Mouse (Mus musculus): ENCODE results near the gene Matn1.

Matn1 gene

GRCm38 (mm10) chr4:130944112-130944511 lies at the start of gene Matn1:
Gene Matn1 (plus strand): TSS chr4:130944385.
- no peak for DNase-seq (ENCODE audit: low spot score)

- no peak for DNase-seq (ENCODE audit: low spot score)
Observed at GRCm38 (mm10) chr4:130895701-130896100, 48.5 kb upstream of the Matn1 start.

- DNase-seq (ENCODE audit: low spot score) = peak; percentile 71
Observed at GRCm38 (mm10) chr4:130896372-130896771, 47.8 kb upstream of the Matn1 start.

GRCm38 (mm10) chr4:130899383-130899781 lies 44.8 kb upstream of the Matn1 start:
- DNase-seq (ENCODE audit: low spot score) = no peak

GRCm38 (mm10) chr4:130899782-130900427 lies 44.3 kb upstream of the Matn1 start:
- no peak for DNase-seq (ENCODE audit: low spot score)

- DNase-seq (ENCODE audit: low spot score) = no peak
Observed at GRCm38 (mm10) chr4:130900746-130901145, 43.4 kb upstream of the Matn1 start.

- DNase-seq (ENCODE audit: low spot score) = no peak
Observed at GRCm38 (mm10) chr4:130902289-130902781, 41.9 kb upstream of the Matn1 start.

GRCm38 (mm10) chr4:130905025-130905424 lies 39.2 kb upstream of the Matn1 start:
- no peak for DNase-seq (ENCODE audit: low spot score)

GRCm38 (mm10) chr4:130905882-130906281 lies 38.3 kb upstream of the Matn1 start:
- DNase-seq (ENCODE audit: low spot score) = no peak

GRCm38 (mm10) chr4:130906296-130906695 lies 37.9 kb upstream of the Matn1 start:
- DNase-seq (ENCODE audit: low spot score) = no peak

- DNase-seq (ENCODE audit: low spot score) = no peak
Observed at GRCm38 (mm10) chr4:130907200-130908069, 36.8 kb upstream of the Matn1 start.

- no peak for DNase-seq (ENCODE audit: low spot score)
Observed at GRCm38 (mm10) chr4:130908133-130908532, 36.1 kb upstream of the Matn1 start.

GRCm38 (mm10) chr4:130909167-130909874 lies 34.9 kb upstream of the Matn1 start:
- no peak for DNase-seq (ENCODE audit: low spot score)

- no peak for DNase-seq (ENCODE audit: low spot score)
Observed at GRCm38 (mm10) chr4:130910666-130911065, 33.5 kb upstream of the Matn1 start.

- no peak for DNase-seq (ENCODE audit: low spot score)
Observed at GRCm38 (mm10) chr4:130912626-130913025, 31.6 kb upstream of the Matn1 start.

GRCm38 (mm10) chr4:130913077-130913476 lies 31.1 kb upstream of the Matn1 start, which contains the start of gene Laptm5:
Gene Laptm5 (plus strand): TSS chr4:130913125.
- DNase-seq (ENCODE audit: low spot score) = no peak

- DNase-seq (ENCODE audit: low spot score) = no peak
Observed at GRCm38 (mm10) chr4:130913511-130913910, 30.7 kb upstream of the Matn1 start.

- no peak for DNase-seq (ENCODE audit: low spot score)
Observed at GRCm38 (mm10) chr4:130914011-130914410, 30.2 kb upstream of the Matn1 start.

GRCm38 (mm10) chr4:130914527-130914926 lies 29.7 kb upstream of the Matn1 start:
- DNase-seq (ENCODE audit: low spot score) = no peak

GRCm38 (mm10) chr4:130915006-130915667 lies 29.0 kb upstream of the Matn1 start:
- no peak for DNase-seq (ENCODE audit: low spot score)

- DNase-seq (ENCODE audit: low spot score) = no peak
Observed at GRCm38 (mm10) chr4:130915668-130916035, 28.5 kb upstream of the Matn1 start.

GRCm38 (mm10) chr4:130916639-130917038 lies 27.5 kb upstream of the Matn1 start:
- no peak for DNase-seq (ENCODE audit: low spot score)
